Mouse (Mus musculus) heart, postnatal 36 days (tissue): ENCODE data around the gene Alkbh6. TPM values are rescaled to one million over a fixed set of nuclear protein-coding genes. Genes with fewer than 3 reads are reported as not detected.

Source experiments
- DNase-seq, 2 experiments: peaks; one replicate each; pipeline ENCODE4 v3.0.0; 2021 to 2022
- intact Hi-C: fragments of 180-260 bp; cut with DNase I; formaldehyde crosslinking; loops from one replicate; pipeline ENCODE4 v1.15.1; 2025
- total RNA-seq, 2 experiments: library from RNA; stranded (reverse); gene quantifications; 2 replicates each; pipeline ENCODE4 v1.2.3; 2021

Alkbh6 gene
- total RNA-seq, 2 experiments from 2014 or later = 22.0 to 23.0 TPM

DNA sequence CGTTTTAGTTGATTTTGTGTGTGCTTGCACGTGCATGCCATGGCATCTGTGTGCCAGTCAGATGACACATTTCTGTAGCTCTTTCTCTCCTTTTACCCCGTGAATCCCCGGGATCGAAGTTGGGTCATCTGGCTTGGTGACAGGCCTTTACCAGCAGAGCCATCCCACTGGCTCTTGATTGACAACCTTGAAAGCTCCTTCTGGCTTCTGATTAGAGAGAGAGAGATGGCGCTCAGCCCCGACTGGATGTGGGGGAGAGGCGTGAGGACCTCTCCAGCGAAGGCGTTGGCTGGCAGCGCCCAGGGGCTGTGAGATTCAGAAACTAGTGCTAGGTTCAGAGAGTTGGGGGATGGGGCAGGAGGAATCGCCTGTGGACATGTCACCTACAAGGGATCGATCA is 14.7 kb upstream of the Alkbh6 start:
- intact Hi-C loops = no loop called here

DNA sequence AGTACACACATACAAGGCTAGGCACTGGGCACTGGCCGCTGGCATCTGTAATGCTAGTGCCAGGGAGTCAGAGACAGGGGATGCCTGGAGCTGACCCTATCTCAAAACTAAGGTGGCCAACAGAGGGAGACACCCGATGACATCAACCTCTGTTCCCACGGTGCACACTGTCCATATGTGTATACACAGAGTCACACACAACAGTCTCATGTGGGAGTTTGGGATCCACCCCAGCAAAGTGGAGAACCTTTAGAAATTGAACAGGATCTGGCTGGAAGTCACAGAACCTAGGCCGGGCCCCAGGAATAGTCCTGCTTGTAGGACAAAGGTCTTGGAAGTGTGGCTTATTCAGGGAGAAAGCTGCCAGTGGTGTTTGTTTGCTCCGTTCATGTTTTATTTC is 14.2 kb upstream of the Alkbh6 start:
- intact Hi-C loops = no loop called here
- DNase-seq = no peak

More for the DNA sequence above, 14.7 kb upstream of the Alkbh6 start:
- no peak for DNase-seq

DNA sequence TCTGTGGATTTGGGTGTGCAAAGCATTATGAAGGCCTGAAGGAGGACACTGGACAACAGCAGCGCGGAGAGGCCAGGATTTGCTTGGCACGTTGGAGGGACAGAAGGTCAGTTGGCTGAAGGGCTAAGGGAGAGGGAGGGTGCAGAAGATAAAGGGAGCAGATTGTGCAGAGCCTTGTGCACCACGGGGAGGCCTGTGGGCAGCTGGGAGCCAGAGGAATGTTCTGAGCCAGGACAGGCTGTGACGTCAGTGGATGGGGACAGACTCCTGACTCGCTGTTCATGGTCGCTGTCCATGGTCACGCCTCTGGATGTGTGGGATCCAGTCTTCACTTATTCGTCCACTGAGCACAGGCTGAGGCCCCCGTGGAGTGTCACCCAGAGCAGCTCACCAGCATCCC is 13.4 kb upstream of the Alkbh6 start:
- intact Hi-C loops = no loop called here
- DNase-seq = peak; percentile 57 to 59

DNA sequence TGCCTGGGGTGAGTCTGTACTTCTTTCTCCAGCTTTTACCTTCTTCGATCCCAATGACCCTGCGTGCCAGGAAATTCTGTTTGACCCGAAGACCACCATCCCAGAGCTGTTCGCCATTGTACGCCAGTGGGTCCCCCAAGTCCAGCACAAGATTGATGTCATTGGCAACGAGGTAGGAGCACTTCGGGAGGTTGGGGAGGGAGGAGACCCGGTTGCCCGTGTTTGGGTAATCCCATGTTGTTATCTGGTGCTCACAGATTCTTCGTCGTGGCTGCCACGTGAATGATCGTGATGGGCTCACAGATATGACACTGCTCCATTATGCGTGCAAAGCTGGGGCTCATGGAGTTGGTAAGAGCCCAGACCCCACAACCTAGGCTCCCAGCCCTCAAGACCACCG is 11.7 kb upstream of the Alkbh6 start:
- no peak for DNase-seq
- intact Hi-C loops = no loop called here

DNA sequence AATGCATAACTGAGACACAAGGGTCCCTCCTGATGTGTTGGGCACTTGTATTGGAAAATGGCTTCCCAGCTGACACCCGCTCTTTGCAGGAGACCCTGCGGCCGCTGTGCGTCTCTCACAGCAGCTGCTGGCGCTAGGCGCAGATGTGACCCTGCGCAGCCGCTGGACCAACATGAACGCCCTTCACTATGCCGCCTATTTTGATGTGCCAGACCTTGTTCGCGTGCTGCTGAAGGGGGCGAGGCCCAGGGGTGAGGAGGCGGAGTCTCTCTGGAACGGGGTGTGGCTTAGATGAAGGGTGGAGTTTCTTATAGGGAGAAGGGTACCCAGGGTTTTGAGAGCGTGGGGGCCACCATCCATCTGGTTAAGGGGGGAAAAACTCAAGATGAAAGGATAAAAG is 11.3 kb upstream of the Alkbh6 start:
- no peak for DNase-seq
- intact Hi-C loops = no loop called here

DNA sequence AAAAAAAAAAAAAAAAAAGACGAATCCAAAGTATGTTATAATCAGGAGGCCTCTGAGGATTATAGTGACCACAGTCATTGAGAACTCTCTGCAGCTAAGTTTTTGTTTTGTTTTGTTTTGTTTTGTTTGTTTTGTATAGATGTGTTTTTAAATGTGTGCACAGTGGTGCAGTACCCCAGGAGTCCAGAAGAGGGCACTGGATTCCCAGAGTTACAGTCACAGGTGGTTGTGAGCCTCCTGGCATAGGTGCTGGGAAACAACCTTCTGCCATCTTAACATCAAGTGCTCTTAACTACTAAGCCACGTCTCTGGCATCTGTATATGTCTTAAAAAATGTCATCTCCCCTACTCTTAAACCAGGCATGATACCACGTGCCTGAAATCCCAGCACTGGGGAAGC is 7.6 kb upstream of the Alkbh6 start:
- intact Hi-C loops = no loop called here
- DNase-seq = peak; percentile 25 to 40

DNA sequence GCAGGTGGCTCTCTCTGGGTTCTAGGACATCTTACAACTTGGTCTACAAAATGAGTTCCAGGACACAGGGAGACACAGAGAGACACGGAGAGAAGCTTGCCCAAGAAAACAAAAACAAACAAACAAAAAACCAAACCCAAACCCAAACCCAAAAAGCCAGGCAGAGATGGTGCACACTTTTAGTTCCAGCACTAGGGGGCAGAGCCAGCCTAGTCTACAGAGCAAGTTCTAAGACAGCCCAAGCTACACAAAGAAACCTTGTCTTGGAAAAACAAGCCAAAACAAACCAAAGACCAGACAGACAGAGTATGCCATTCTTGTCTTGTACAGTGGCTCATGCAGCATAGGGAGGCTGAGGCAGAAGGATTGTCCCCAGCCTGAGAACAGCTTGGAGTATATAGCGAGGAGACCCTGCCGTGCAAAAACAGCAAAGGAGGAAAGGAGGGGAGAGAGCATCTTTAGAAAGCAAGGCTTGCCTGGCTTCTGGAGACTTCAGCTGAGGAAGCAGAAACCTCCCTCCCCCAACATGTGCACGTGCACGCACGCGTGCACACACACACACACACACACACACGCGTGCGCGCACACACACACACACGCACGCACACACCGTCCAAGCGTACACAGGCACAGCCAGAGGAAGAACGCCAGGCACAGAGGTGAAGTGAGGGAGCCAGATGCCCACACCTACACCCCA is 2.3 kb upstream of the Alkbh6 start:
- intact Hi-C loops = no loop called here
- DNase-seq = no peak

DNA sequence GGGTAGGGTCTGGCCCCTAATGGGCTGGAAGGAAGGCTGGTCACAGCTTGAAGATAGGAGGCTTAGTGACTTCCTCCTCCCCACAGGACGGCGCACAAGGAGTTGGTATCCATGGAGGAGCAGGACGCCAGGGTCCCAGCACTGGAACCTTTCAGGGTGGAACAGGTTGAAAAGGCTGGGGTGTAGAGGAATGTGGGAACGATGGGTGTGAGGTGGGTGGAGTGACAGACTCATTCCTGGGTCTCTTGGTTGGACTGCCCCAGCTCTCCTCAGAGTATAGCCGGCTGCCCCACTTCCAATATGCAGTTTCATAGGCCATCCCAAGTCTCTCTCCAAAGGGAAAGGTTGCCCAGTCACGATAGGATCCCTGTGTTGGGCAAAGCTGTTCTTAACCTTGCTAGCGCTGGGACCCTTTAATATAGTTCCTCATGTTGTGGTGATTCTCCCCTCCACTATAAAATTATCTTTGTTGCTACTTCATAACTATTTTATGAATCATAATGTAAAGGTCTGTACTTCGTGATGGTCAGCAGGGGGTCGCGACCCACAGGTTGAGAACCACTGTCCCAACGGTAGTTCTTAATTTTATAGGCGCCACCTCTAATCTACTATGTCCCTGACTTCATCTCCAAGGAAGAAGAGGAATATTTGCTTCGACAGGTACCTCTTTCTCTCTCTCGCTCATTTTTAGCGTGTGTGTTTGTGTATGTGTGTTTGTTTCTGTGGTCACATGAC is 1.0 kb downstream of the Alkbh6 start:
- intact Hi-C loops = no loop called here

DNA sequence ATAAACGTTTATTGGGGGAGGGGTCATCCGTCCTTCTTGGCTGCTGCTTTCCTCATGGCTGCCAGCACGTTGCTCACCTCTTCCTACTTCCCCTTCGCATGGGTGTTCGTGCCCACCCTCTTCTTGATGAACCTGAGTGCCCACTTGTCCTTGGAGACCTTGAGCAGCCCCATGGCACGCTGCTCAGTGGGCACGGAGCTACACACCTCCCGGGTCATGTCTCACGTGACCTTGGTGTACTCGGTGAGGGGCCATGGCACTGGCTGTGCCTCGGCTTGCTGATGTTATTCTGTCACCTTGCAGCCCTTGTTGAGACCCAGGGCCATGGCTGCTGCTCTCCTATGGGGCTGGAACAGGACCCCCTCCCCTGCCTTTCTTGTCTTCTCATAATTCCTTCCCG is 1.6 kb downstream of the Alkbh6 start:
- no peak for DNase-seq
- intact Hi-C loops = no loop called here

More for the DNA sequence above, 1.0 kb downstream of the Alkbh6 start:
- no peak for DNase-seq

DNA sequence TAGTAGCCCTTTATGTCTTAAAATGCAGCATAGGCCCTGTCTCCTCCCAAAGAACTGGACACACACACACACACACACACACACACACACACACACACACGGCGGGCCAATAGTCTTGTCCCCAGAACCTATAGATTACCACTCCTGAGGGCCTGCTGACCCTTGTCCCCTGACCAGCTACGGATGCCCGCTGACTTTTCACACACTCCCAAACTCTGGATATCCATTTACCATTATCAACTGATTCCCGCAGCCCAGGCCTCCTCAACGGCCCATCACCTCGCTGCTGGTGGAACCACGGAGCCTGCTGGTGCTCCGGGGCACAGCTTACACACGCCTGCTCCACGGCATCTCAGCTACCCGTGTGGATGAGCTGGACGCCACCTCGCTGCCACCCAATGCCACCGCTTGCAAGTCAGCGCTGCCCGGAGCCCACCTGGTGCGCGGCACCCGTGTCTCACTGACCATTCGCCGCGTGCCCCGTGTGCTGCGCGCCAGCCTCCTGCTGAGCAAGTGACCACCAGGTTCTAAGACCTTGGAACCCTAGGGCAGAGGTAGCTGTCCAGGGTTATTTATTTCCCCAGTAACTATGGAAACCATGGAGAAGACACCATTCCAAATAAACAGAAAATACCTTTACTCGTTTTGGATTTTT is 5.3 kb downstream of the Alkbh6 start:
- intact Hi-C loops = no loop called here
- DNase-seq = no peak

DNA sequence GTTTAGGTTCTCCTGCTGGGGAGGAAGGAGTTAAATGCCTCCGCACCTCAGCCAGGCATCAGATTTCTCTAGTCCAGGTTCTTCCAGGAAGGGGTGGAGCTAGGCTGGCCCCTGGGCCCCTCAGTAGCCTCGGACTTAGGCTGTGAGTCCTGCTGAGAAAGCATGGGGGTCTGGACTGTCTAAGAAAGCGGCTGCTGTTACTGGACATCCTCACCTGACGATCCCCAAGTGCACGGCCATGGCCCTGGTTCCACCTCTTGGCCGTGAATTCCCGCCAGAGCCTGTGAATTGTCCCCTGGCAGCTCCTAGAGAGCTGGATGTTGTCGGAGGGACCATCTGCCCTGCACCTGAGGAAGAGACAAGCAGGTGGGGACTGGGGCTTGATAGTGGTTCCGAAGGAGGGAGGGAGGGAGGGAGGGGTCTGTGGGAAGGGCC is 6.2 kb downstream of the Alkbh6 start, which contains the start of gene Syne4:
TSS of gene Syne4 (plus strand) at position 87 of the 435 bp plus-strand sequence.
- intact Hi-C loops = no loop called here
- DNase-seq = no peak

DNA sequence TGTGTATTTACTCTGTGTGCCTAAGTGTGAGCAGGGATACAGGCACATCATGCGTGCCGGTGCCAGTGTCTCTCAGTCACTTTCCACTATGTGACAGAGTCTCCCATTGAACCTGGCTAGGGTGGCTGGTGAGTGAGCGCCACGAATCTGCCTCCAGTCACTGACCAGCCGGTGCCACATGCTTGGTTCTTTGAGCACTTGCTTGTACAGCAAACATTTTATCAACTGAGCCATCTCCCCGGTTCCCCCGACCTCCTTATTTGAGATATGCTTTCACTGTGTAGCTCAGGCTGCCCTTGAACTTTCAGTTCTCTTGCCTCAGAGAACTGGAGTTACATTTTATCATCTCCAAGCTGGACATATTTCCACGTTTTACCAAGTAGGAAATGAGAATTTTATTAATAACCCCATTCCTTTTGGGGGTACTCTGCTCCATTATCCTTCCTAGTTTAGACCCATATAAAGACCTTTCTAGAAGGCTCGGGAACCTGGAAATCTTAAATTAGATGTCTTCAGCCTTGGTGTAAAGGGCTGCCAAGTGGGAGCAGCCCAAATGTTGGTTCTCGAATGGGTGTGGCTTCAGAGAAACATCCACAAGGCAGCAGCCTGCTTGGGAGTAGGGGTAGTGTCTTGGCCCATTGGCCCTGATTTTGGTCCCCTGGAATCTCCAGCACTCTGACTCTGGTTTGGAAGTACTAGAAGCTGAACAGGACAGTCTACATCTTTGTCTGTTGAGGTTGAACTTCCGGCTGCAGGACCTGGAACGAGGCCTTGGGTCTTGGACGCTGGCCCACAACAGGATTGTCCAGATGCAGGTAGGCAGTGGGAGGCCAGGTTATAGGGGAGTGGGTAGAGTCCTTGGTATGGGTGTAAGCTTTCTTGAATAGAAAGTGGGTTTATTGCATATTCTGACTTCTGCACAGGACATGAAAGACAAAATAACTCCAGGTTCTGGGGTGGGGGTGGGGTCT is 7.3 kb downstream of the Alkbh6 start:
- intact Hi-C loops = no loop called here
- no peak for DNase-seq

DNA sequence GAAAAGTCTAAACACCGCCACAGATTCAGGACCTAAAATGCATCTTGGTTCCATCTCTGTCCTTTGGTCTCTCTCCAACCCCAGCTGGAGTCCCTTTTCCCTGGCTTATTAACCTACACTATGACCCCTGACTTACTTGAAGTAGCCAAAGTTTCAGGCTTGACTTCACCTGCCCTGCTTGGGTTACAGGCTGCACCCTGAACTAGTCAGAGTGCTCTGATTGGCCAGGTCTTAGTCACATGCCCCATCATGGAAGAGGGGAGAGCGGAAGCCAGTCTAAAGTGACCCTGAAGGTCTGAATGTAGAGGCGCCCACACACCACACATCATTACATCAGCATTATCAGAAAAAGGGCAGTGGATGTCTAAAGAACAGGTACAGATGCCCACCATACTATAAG is 9.6 kb downstream of the Alkbh6 start:
- intact Hi-C loops = no loop called here
- no peak for DNase-seq

DNA sequence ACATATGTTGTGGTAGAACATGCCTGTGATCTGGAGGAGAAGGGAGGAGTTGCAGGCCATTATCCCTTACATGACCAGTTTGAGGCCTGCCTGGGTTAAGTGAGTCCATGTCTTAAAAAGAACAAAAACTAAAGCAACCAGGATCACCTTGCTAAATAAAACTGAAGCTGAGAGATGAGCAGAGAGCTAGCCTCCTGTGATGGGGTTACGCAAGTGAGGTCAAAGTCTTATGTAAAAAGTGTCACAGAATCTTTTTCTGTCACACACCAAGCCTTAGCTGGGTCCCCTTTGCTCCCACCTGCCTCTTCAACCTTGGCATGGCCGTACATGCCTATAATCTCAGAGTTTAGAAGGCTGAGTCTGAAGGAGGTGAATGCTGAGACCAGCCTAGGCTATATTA is 12.4 kb downstream of the Alkbh6 start:
- intact Hi-C loops = no loop called here
- no peak for DNase-seq

DNA sequence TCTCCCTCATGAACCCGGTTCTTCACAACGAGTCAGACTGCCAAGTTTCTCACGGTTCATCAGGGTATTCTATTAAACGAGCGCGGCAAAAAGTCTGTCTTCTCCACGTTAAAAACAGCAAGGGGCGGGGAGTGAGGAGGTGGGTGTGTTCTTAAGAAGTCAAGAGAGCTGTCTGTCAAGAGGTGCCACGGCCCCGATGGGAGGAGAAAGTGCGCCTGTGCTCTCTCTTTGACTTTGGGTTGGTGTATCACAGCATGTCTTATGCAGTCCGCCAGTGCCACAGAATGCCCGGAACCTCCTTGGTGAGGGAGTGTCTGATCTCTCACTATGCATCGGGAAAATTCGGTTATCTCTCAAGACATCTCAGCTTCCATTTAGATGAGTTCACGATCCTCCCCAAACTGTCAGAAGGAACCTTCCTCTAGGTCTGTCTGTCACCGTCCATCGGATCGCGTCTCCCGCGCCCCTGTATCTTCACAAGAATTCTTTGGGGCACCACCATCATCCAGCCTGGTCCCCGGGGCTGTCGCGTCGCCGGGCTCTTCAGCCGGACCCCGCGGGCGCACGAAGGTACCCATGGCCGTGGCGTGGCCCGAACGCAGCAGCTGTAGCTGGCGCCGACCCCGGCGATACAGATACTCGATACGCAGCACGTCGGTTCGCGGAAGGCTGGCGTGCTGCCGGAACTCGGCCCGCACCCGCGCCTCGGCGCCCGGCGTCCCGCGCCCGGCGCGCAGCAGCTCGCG is 13.2 kb downstream of the Alkbh6 start, which contains the start of gene E130208F15Rik:
TSS of gene E130208F15Rik (plus strand) at position 202 of the 746 bp plus-strand sequence.
- intact Hi-C loops = no loop called here
- peak; percentile 60 for DNase-seq

DNA sequence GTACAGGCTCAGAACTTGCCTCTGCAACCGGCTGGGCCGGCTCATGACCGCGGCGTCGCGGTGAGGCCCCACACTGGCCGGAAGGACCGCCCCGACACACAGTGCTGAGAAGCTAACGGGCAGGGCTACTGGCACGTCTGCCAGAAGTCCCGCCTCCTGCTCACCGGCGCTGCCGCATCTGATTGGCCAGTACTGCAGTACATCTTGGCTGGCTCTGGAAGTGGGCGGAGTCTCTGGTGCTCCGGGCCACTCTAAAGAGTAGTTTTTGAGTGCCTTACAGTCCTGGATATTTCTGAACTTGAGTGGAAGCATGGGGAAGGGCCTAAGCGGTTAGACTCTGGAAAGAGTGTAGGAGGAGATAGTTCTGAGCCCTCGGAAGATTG is 13.8 kb downstream of the Alkbh6 start:
- intact Hi-C loops = no loop called here
- DNase-seq = peak; percentile 94 to 97

DNA sequence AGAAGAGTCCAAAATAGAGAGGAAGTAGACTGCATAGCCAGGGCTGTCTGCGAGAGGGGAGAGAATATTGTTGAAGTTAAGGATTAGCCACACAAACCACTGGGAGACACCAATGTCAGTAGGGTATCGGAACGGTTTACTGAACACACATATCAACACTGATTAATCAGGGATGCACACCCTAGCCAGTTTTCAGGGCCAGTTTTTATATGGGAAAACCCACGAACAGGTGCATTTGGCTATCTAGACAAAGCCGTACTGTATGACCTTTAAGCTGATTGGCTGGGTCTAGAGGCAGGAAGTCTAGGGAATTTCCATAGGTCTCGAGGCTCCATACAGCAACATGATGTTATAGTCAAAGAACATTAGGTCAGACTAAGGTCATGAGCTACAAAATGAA is 14.3 kb downstream of the Alkbh6 start:
- intact Hi-C loops = no loop called here
- DNase-seq = no peak

DNA sequence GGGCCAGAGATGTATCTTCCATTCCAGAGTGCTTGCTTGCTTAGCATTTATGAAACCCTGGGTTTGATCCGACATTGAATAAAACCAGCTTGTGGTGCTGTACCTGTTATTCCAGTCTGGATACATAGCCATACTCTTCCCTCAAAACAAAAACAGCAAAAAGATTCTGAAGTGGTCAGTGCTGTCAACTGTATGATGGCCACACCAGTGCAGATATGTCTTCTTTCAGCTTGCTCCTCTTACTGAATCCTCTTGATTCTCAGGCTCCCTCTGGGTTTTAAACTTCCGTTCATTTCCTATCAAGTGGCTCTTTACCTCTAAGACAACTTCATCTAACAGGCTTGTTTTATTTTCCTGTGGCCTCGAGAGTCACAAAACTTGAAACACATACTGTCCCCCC is 15.3 kb downstream of the Alkbh6 start, which contains the start of gene Sdhaf1:
TSS of gene Sdhaf1 (minus strand) at position 101 of the 400 bp plus-strand sequence.
- intact Hi-C loops = no loop called here

DNA sequence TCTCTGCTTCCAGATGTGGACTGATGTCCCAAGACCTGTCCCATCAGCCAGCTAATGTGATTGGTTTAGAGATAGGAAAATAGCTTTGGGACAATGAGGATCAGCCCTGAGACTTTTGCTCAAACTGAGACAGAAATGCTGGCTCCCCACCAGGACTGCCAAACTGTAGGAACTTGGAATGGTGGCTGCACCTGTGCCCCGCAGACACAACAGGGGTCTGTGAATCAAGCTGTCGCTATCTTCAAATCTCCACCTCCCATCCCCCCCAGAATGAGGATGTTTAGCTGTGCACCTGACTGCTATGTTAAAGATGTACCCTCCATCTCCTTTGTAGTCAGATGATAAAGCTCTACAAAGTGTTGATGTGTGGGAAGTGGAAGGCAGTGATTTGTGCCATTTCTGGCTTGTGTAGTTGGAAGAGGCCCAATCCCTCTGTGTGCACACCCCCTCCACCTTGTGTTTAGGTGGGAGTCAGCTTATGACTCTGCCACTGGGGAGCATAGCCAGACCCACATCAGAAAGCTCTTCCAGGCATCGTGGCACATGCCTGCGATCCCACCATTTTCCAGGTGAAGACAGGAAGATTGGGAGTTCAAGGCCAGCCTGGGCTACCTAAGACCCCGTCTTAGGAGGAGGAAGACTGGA is 15.9 kb downstream of the Alkbh6 start:
- no peak for DNase-seq
- intact Hi-C loops = no loop called here

More for the DNA sequence above, 15.3 kb downstream of the Alkbh6 start, which contains the start of gene Sdhaf1:
- DNase-seq = no peak
